Mouse (Mus musculus): ENCODE measurements at regions not wholly inside any gene's neighbourhood (a gene's known extent, or its start where the extent isn't known, plus 50 kb on each side); places are given as distances from the start of the nearest gene placed in this dataset.
A peak's percentile ranks its signal among the peaks of the same experiment; 100 is the strongest.

DNA sequence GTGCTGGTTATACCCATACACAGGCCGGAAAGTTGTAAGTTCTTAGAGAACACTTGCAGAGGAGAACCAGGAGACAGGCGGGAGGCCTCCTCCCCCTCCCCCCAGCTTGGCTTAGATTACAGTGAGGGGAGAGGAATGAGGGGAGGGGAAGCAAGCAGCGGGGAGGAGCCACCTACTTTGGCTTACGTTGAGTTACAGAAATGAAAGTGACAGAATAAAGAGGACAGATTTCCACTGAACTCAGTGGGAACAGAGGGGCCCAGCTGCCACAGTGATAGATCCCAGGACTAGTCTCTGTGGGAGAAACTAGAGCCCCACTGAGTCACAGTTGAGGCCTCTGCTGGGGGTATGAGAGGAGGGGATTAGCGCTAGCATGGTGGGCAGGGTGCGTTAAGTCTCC, 86.5 kb upstream of the Gm11983 start:
- no peak overlapping the region for H3K27ac ChIP-seq (replicated peaks; ENCODE audit: low read depth, low read length)
- H3K27me3 ChIP-seq (ENCODE audit: control insufficient read depth, insufficient read depth, low read length) = no peaks in the 10 kb centered on the region
- WGBS = 8% methylated on average over 6 of the region's 6 CpGs
- H3K36me3 ChIP-seq (replicated peaks; ENCODE audit: control insufficient read depth, insufficient read depth, low read depth, low read length) = no peaks in the 10 kb centered on the region
- H3K4me2 ChIP-seq (ENCODE audit: low read depth, low read length) = peak overlapping the region; percentile 6; the same call in 1 of the 2 replicates
- no peaks in the 10 kb centered on the region for H3K9me3 ChIP-seq (replicated peaks; ENCODE audit: control insufficient read depth, low read length)
- no peaks in the 10 kb centered on the region for H3K4me1 ChIP-seq (ENCODE audit: control insufficient read depth, insufficient read depth, low read length)
- no peak overlapping the region; the same call in 1 of the 2 replicates for H3K9ac ChIP-seq (replicated peaks; ENCODE audit: low read length)
- peak; percentile 84; the same call in 1 of the 2 replicates for ATAC-seq (replicated peaks; ENCODE audit: insufficient number of reproducible peaks, low FRiP score, low TSS enrichment, low read depth)
- peak; percentile 70 for DNase-seq (ENCODE audit: low spot score)
- no peak overlapping the region for H3K4me3 ChIP-seq (ENCODE audit: low read depth, low read length)

DNA sequence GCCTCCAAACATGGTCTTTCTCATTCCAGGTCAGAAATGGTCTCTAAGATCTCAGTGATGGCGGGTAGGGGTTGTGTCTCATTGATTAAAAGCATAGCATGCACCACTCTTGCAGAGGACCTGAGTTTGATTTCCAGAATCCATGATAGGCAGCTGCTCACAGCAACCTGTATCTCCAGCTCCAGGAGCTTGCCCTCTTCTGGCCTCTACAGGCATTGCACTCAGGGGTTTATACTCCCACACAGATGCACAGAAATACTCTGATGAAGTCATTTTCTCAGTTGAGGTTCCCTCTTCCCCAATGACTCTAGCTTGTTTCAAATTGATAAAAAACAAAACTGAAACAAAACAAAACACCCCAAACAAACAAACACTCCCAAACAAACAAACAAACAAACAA, 81.1 kb upstream of the Gm11983 start:
- Histone ChIP-seq H3K4me3 (ENCODE audit: low read depth, low read length) (no peak overlapping the region), H3K9ac (replicated peaks; ENCODE audit: low read length) (no peak overlapping the region), H3K4me2 (ENCODE audit: low read depth, low read length) (no peak overlapping the region), H3K36me3 (replicated peaks; ENCODE audit: control insufficient read depth, insufficient read depth, low read depth, low read length) (no peaks in the 10 kb centered on the region), H3K27me3 (ENCODE audit: control insufficient read depth, insufficient read depth, low read length) (no peaks in the 10 kb centered on the region), H3K4me1 (ENCODE audit: control insufficient read depth, insufficient read depth, low read length) (no peaks in the 10 kb centered on the region), H3K9me3 (replicated peaks; ENCODE audit: control insufficient read depth, low read length) (no peaks in the 10 kb centered on the region), H3K27ac (replicated peaks; ENCODE audit: low read depth, low read length) (no peak overlapping the region)
- no peak for DNase-seq (ENCODE audit: low spot score)
- ATAC-seq (replicated peaks; ENCODE audit: insufficient number of reproducible peaks, low FRiP score, low TSS enrichment, low read depth) = no peak
- 100% methylated on average over 1 of the region's 1 CpGs for WGBS

DNA sequence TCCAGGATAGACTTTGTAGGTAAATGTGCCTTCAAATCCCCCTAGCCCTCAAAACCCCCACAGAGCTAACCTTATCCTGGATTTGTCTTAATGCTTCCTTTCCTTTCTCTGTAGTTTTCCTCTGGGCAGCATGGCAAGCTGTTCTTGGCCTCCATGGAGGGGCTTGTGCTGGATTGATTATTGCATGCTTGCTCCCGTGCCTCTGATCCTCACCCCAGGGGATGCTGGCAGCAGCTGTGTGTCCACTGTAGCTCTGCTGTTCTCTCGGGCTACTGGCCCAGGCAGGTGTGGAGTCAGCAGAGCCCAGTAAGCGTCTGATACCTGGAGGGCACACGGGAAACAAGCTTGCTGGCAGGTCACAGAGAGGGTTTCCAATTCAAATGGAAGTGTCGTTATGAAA, 68.2 kb upstream of the Gm11983 start:
- Histone ChIP-seq H3K27me3 (ENCODE audit: control insufficient read depth, insufficient read depth, low read length) (no peaks in the 10 kb centered on the region), H3K4me1 (ENCODE audit: control insufficient read depth, insufficient read depth, low read length) (no peaks in the 10 kb centered on the region), H3K27ac (replicated peaks; ENCODE audit: low read depth, low read length) (no peak overlapping the region), H3K36me3 (replicated peaks; ENCODE audit: control insufficient read depth, insufficient read depth, low read depth, low read length) (no peaks in the 10 kb centered on the region), H3K9ac (replicated peaks; ENCODE audit: low read length) (no peak overlapping the region), H3K4me3 (ENCODE audit: low read depth, low read length) (no peak overlapping the region), H3K9me3 (replicated peaks; ENCODE audit: control insufficient read depth, low read length) (no peaks in the 10 kb centered on the region), H3K4me2 (ENCODE audit: low read depth, low read length) (no peak overlapping the region)
- DNase-seq (ENCODE audit: low spot score) = no peak
- no peak for ATAC-seq (replicated peaks; ENCODE audit: insufficient number of reproducible peaks, low FRiP score, low TSS enrichment, low read depth)
- WGBS = 24% methylated on average over 5 of the region's 5 CpGs

DNA sequence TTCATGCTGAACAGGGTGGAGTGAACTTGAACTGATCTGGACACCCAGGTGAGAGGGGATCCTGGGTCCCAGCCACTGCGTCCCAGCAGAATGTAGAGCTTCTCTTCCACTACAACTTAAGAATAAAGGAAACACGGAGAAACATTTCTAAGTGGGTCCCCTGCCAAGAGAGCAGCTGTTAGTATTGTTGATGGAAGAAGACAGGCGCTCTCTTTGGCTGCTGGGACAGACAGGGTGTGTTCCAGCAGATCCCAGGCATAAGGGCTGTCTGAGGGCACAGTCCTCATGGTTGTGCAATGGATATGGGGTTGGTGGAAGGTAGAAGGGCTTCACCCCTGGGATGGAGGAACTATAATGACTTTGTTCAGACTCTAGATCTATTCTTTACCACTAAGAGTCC, 65.5 kb upstream of the Gm11983 start:
- H3K9ac ChIP-seq (replicated peaks; ENCODE audit: low read length) = no peak overlapping the region
- no peak overlapping the region for H3K4me3 ChIP-seq (ENCODE audit: low read depth, low read length)
- H3K36me3 ChIP-seq (replicated peaks; ENCODE audit: control insufficient read depth, insufficient read depth, low read depth, low read length) = no peaks in the 10 kb centered on the region
- no peak overlapping the region for H3K4me2 ChIP-seq (ENCODE audit: low read depth, low read length)
- WGBS = 76% methylated on average over 3 of the region's 3 CpGs
- H3K9me3 ChIP-seq (replicated peaks; ENCODE audit: control insufficient read depth, low read length) = no peaks in the 10 kb centered on the region
- H3K27ac ChIP-seq (replicated peaks; ENCODE audit: low read depth, low read length) = no peak overlapping the region
- ATAC-seq (replicated peaks; ENCODE audit: insufficient number of reproducible peaks, low FRiP score, low TSS enrichment, low read depth) = no peak
- DNase-seq (ENCODE audit: low spot score) = no peak
- H3K27me3 ChIP-seq (ENCODE audit: control insufficient read depth, insufficient read depth, low read length) = no peaks in the 10 kb centered on the region
- H3K4me1 ChIP-seq (ENCODE audit: control insufficient read depth, insufficient read depth, low read length) = no peaks in the 10 kb centered on the region

DNA sequence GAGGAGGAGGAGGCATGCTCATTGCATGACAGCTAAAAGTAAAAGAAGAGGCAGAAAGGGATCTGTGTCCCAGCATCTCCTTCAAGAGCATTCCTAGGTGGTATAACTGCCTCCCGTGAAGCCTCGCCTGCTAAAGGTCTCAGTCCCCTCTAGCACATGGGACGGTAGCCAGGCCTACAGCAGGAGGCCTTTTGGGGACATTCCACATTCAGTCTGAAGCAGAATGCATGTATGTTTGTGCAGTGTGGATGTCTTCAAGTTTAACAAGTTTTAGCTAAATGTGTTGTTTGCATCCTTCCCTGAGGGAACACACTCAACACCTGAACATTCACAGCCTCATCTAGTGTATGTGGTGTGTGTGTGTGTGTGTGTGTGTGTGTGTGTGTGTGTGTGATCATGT, 64.8 kb upstream of the Gm11983 start:
- H3K27me3 ChIP-seq (ENCODE audit: control insufficient read depth, insufficient read depth, low read length) = no peaks in the 10 kb centered on the region
- no peak overlapping the region for H3K4me2 ChIP-seq (ENCODE audit: low read depth, low read length)
- H3K9me3 ChIP-seq (replicated peaks; ENCODE audit: control insufficient read depth, low read length) = no peaks in the 10 kb centered on the region
- no peak overlapping the region for H3K4me3 ChIP-seq (ENCODE audit: low read depth, low read length)
- no peak overlapping the region for H3K27ac ChIP-seq (replicated peaks; ENCODE audit: low read depth, low read length)
- no peaks in the 10 kb centered on the region for H3K36me3 ChIP-seq (replicated peaks; ENCODE audit: control insufficient read depth, insufficient read depth, low read depth, low read length)
- H3K4me1 ChIP-seq (ENCODE audit: control insufficient read depth, insufficient read depth, low read length) = no peaks in the 10 kb centered on the region
- no peak for DNase-seq (ENCODE audit: low spot score)
- 72% methylated on average over 3 of the region's 3 CpGs for WGBS
- ATAC-seq (replicated peaks; ENCODE audit: insufficient number of reproducible peaks, low FRiP score, low TSS enrichment, low read depth) = no peak
- H3K9ac ChIP-seq (replicated peaks; ENCODE audit: low read length) = no peak overlapping the region

DNA sequence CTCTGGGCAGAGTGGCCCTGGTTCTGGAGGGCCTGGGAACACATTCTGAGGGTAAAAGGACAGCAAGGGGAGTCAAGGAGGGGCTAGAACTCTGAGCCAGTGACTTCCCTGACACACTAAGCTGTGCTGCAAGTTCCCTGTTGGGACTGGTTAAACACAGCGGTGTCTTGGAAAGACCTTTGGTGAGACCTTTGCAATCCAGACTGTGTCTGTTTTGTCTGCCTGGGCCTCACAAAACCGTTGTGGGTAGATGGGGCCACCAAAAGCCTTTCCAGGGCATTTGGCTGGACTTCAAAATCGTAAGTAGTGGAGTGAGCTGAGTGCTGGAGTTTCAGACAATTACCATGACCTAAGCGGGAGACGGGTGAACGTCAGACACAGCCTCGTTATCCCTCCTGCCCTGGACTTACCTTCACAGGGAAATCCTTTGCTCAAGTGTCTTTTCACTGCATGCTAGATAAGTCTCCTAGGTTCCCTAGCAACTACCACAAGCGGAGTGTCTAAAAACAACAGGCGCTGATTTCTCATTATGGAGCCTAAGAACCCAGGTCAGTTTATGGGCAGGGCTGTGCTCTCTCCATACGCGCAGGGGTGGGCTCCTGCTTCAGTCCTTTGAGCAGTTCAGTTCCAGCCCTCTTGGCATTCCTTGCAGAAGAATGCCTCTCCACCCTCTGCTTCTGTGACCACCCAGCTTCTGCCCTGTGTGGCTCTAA, 63.5 kb upstream of the Gm11983 start:
- Histone ChIP-seq H3K9ac (replicated peaks; ENCODE audit: low read length) (no peak overlapping the region), H3K27me3 (ENCODE audit: control insufficient read depth, insufficient read depth, low read length) (no peaks in the 10 kb centered on the region), H3K4me1 (ENCODE audit: control insufficient read depth, insufficient read depth, low read length) (no peaks in the 10 kb centered on the region), H3K36me3 (replicated peaks; ENCODE audit: control insufficient read depth, insufficient read depth, low read depth, low read length) (no peaks in the 10 kb centered on the region), H3K9me3 (replicated peaks; ENCODE audit: control insufficient read depth, low read length) (no peaks in the 10 kb centered on the region), H3K4me2 (ENCODE audit: low read depth, low read length) (no peak overlapping the region), H3K27ac (replicated peaks; ENCODE audit: low read depth, low read length) (no peak overlapping the region), H3K4me3 (ENCODE audit: low read depth, low read length) (no peak overlapping the region)
- 0 out of 2 replicates have a peak, but pooled peaks have one; percentile 56 for ATAC-seq (replicated peaks; ENCODE audit: insufficient number of reproducible peaks, low FRiP score, low TSS enrichment, low read depth)
- no peak for DNase-seq (ENCODE audit: low spot score)
- 46% methylated on average over 11 of the region's 11 CpGs for WGBS

DNA sequence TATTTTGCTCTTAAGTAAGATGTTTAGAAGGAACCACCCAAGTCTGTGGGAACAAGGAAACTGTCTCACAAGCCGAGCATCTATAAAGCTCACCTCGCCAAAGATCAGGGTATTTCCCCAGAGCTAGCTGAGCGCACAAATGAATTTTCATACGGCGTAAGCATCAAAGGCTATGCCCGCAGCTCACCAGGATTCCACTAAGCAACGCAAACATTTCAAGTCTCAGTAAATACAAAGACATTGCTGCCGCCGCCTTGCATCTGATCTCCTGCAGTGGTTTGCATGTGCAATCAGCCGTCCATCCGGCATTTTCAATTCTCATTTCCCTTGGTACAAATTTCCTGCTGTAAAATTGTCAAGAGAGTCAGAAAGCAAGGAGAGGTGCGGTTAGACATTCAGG, 62.9 kb upstream of the Gm11983 start:
- H3K27ac ChIP-seq (replicated peaks; ENCODE audit: low read depth, low read length) = no peak overlapping the region
- no peak overlapping the region for H3K4me2 ChIP-seq (ENCODE audit: low read depth, low read length)
- no peaks in the 10 kb centered on the region for H3K9me3 ChIP-seq (replicated peaks; ENCODE audit: control insufficient read depth, low read length)
- DNase-seq (ENCODE audit: low spot score) (no peak), ATAC-seq (replicated peaks; ENCODE audit: insufficient number of reproducible peaks, low FRiP score, low TSS enrichment, low read depth) (no peak)
- no peak overlapping the region for H3K4me3 ChIP-seq (ENCODE audit: low read depth, low read length)
- 64% methylated on average over 12 of the region's 12 CpGs for WGBS
- H3K4me1 ChIP-seq (ENCODE audit: control insufficient read depth, insufficient read depth, low read length) = no peaks in the 10 kb centered on the region
- no peaks in the 10 kb centered on the region for H3K36me3 ChIP-seq (replicated peaks; ENCODE audit: control insufficient read depth, insufficient read depth, low read depth, low read length)
- no peak overlapping the region for H3K9ac ChIP-seq (replicated peaks; ENCODE audit: low read length)
- H3K27me3 ChIP-seq (ENCODE audit: control insufficient read depth, insufficient read depth, low read length) = no peaks in the 10 kb centered on the region

DNA sequence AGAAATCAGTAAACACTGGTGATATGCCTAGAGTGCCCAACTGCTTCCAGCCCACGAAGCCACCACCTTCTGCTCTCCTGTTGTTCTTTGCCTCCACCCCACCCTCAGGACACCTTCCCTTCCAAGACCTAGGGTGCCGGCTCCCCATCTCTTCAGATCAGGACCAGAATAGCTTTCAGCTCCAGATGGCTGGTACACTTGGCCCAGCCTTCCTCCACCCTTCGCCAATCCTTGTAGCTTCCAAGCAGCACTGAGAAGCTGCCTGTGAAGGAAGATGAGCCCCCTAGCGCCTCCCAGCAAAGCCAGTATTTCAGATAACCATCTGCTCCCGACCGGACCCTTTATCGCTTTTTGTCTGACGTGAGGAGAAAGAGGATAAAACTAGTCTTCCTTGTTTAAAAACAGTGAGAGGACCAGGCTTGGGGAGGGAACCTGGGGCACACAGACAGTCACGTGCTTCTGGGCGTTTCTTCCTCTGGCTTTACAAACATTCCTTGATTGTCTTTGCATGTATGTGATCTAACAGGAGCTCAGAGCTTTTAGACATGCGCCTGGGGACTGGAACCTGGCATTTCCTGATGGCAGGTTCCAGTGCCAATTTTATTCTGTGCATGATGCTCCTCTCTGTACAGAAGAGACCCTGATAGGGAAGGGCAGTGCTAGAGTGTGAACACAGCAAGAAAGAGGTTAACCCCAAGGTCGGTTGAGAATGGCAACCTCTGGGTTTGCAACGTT, 62.0 kb upstream of the Gm11983 start:
- DNase-seq (ENCODE audit: low spot score) (no peak), ATAC-seq (replicated peaks; ENCODE audit: insufficient number of reproducible peaks, low FRiP score, low TSS enrichment, low read depth) (no peak)
- Histone ChIP-seq H3K9ac (replicated peaks; ENCODE audit: low read length) (no peak overlapping the region), H3K4me2 (ENCODE audit: low read depth, low read length) (no peak overlapping the region), H3K9me3 (replicated peaks; ENCODE audit: control insufficient read depth, low read length) (no peaks in the 10 kb centered on the region), H3K36me3 (replicated peaks; ENCODE audit: control insufficient read depth, insufficient read depth, low read depth, low read length) (no peaks in the 10 kb centered on the region), H3K4me1 (ENCODE audit: control insufficient read depth, insufficient read depth, low read length) (no peaks in the 10 kb centered on the region), H3K27ac (replicated peaks; ENCODE audit: low read depth, low read length) (no peak overlapping the region), H3K27me3 (ENCODE audit: control insufficient read depth, insufficient read depth, low read length) (no peaks in the 10 kb centered on the region), H3K4me3 (ENCODE audit: low read depth, low read length) (no peak overlapping the region)
- 79% methylated on average over 13 of the region's 13 CpGs for WGBS

Data from embryonic facial prominence, embryonic 11.5 days (tissue).